28 mouse cellular contexts compared by ENCODE assay signal in genomic region chr2:136716400-136716799, GRCm38 (mm10). TPM values are rescaled to one million over a fixed set of nuclear protein-coding genes. Genes with fewer than 3 reads are reported as not detected.
DNase-seq lines count a peak whose midpoint lies in the region; ATAC-seq and TF ChIP-seq lines count a peak whose summit lies in the region.
"Had no signal": no experiment of that assay in that cellular context is flagged by ENCODE, and none has a peak within 500 bp of the region (broad histone marks: within the 10 kb centered on the region; RNA-seq: fewer than 3 reads in every experiment).

No protein-coding gene starts in this region.

- DNase-seq in hindbrain, embryonic 11.5 days (ENCODE audit: low spot score), result no peak
- DNase-seq in neural tube, embryonic 10.5 days (ENCODE audit: extremely low spot score, low spot score), result no peak
- no peak for DNase-seq in hindbrain, postnatal 0 days (ENCODE audit: low spot score)
- DNase-seq in kidney, postnatal 36 days, result no peak
- DNase-seq in lung, postnatal 36 days, result no peak
- DNase-seq: adrenal gland, adult 8-10 months; cerebellum, adult 8-10 months; gastrocnemius, postnatal 14 days; heart, adult 18-20 months; heart, postnatal 14 days; kidney, adult 11 months; layer of hippocampus, postnatal 36 days; liver, embryonic 13.5 days; lung, adult 2 months; lung, postnatal 14 days; thymus, postnatal 25 days had no signal

- no peak overlapping the region for H3K4me3 ChIP-seq in hindbrain, embryonic 12.5 days
- H3K4me3 ChIP-seq in hindbrain, embryonic 11.5 days (ENCODE audit: low read depth, low read length), result no peak overlapping the region
- no peak overlapping the region for H3K4me3 ChIP-seq in neural tube, embryonic 12.5 days
- no peak overlapping the region for H3K4me3 ChIP-seq in hindbrain, postnatal 0 days (ENCODE audit: low read length)
- no peak overlapping the region for H3K4me3 ChIP-seq in neural tube, embryonic 15.5 days (replicated peaks)
- H3K4me3 ChIP-seq: embryonic facial prominence, embryonic 10.5 days; heart, embryonic 13.5 days; liver, embryonic 13.5 days; stomach, embryonic 15.5 days had no signal

- 0 out of 2 replicates have a peak overlapping the region, but pooled peaks have one; percentile 72 for H3K4me2 ChIP-seq in hindbrain, embryonic 12.5 days (replicated peaks)
- H3K4me2 ChIP-seq in hindbrain, embryonic 11.5 days (replicated peaks; ENCODE audit: low read depth, low read length), result no peak overlapping the region
- H3K4me2 ChIP-seq in neural tube, embryonic 12.5 days (replicated peaks), result peak overlapping the region; percentile 44; the same call in 1 of the 2 replicates
- H3K4me2 ChIP-seq in hindbrain, postnatal 0 days (ENCODE audit: low read depth, low read length), result peak overlapping the region; percentile 66
- H3K4me2 ChIP-seq in neural tube, embryonic 15.5 days, result peak overlapping the region; percentile 66
- H3K4me2 ChIP-seq: heart, embryonic 13.5 days; liver, embryonic 13.5 days; stomach, embryonic 15.5 days had no signal

- no peak overlapping the region for H3K9ac ChIP-seq in hindbrain, embryonic 12.5 days
- no peak overlapping the region for H3K9ac ChIP-seq in hindbrain, embryonic 11.5 days (ENCODE audit: low read depth, low read length)
- no peak overlapping the region for H3K9ac ChIP-seq in neural tube, embryonic 12.5 days
- H3K9ac ChIP-seq in hindbrain, postnatal 0 days (replicated peaks; ENCODE audit: low read length), result no peak overlapping the region
- H3K9ac ChIP-seq in neural tube, embryonic 15.5 days (replicated peaks), result no peak overlapping the region
- H3K9ac ChIP-seq: heart, embryonic 13.5 days; liver, embryonic 13.5 days; stomach, embryonic 15.5 days had no signal

- WGBS in hindbrain, embryonic 12.5 days, result 87% methylated on average over 1 of the region's 1 CpGs
- WGBS in hindbrain, embryonic 11.5 days, result 83% methylated on average over 1 of the region's 1 CpGs
- 88% methylated on average over 1 of the region's 1 CpGs for WGBS in neural tube, embryonic 12.5 days
- WGBS in hindbrain, postnatal 0 days, result 65% methylated on average over 1 of the region's 1 CpGs
- WGBS in neural tube, embryonic 15.5 days, result 77% methylated on average over 1 of the region's 1 CpGs

- no peaks in the 10 kb centered on the region for H3K36me3 ChIP-seq in hindbrain, embryonic 12.5 days
- no peaks in the 10 kb centered on the region for H3K36me3 ChIP-seq in hindbrain, embryonic 11.5 days (ENCODE audit: control insufficient read depth, insufficient read depth, low read length)
- no peaks in the 10 kb centered on the region for H3K36me3 ChIP-seq in neural tube, embryonic 12.5 days
- no peaks in the 10 kb centered on the region for H3K36me3 ChIP-seq in hindbrain, postnatal 0 days (ENCODE audit: insufficient read depth, low read length)
- no peaks in the 10 kb centered on the region for H3K36me3 ChIP-seq in neural tube, embryonic 15.5 days
- H3K36me3 ChIP-seq: embryonic facial prominence, embryonic 10.5 days; heart, embryonic 13.5 days; liver, embryonic 13.5 days; stomach, embryonic 15.5 days had no signal

- H3K27me3 ChIP-seq in hindbrain, embryonic 12.5 days, result no peaks in the 10 kb centered on the region
- no peaks in the 10 kb centered on the region for H3K27me3 ChIP-seq in hindbrain, embryonic 11.5 days (ENCODE audit: control insufficient read depth, insufficient read depth, low read length)
- no peaks in the 10 kb centered on the region for H3K27me3 ChIP-seq in neural tube, embryonic 12.5 days (replicated peaks)
- no peaks in the 10 kb centered on the region for H3K27me3 ChIP-seq in hindbrain, postnatal 0 days (ENCODE audit: insufficient read depth, low read length)
- H3K27me3 ChIP-seq in neural tube, embryonic 15.5 days (replicated peaks), result no peaks in the 10 kb centered on the region
- H3K27me3 ChIP-seq: heart, embryonic 13.5 days had no signal

- no peaks in the 10 kb centered on the region for H3K9me3 ChIP-seq in hindbrain, embryonic 12.5 days (replicated peaks)
- no peaks in the 10 kb centered on the region for H3K9me3 ChIP-seq in hindbrain, embryonic 11.5 days (ENCODE audit: control insufficient read depth, low read length)
- no peaks in the 10 kb centered on the region for H3K9me3 ChIP-seq in neural tube, embryonic 12.5 days
- H3K9me3 ChIP-seq in hindbrain, postnatal 0 days (ENCODE audit: low read length), result no peaks in the 10 kb centered on the region
- H3K9me3 ChIP-seq in neural tube, embryonic 15.5 days (replicated peaks), result no peaks in the 10 kb centered on the region
- H3K9me3 ChIP-seq: embryonic facial prominence, embryonic 10.5 days; heart, embryonic 13.5 days; liver, embryonic 13.5 days; stomach, embryonic 15.5 days had no signal

- TF ChIP-seq CTCF in hindbrain, postnatal 0 days (IDR thresholded peaks at IDR 0.05; ENCODE audit: low read depth), result no peak

- H3K27ac ChIP-seq in hindbrain, embryonic 12.5 days, result no peak overlapping the region
- no peak overlapping the region for H3K27ac ChIP-seq in hindbrain, embryonic 11.5 days (ENCODE audit: low read depth, low read length)
- no peak overlapping the region for H3K27ac ChIP-seq in neural tube, embryonic 12.5 days
- H3K27ac ChIP-seq in hindbrain, postnatal 0 days, result no peak overlapping the region
- no peak overlapping the region for H3K27ac ChIP-seq in neural tube, embryonic 15.5 days (replicated peaks)
- H3K27ac ChIP-seq: embryonic facial prominence, embryonic 10.5 days; heart, embryonic 13.5 days; liver, embryonic 13.5 days; stomach, embryonic 15.5 days had no signal

- ATAC-seq in hindbrain, embryonic 12.5 days (ENCODE audit: low FRiP score), result no peak
- no peak for ATAC-seq in hindbrain, embryonic 11.5 days (ENCODE audit: low FRiP score)
- ATAC-seq in neural tube, embryonic 12.5 days (ENCODE audit: low FRiP score, low read depth), result no peak
- no peak for ATAC-seq in hindbrain, postnatal 0 days
- no peak for ATAC-seq in neural tube, embryonic 15.5 days (ENCODE audit: low FRiP score)
- ATAC-seq: activated CD4-positive, CD25-positive, alpha-beta regulatory T cell, adult 4 months had no signal

- H3K4me1 ChIP-seq in hindbrain, embryonic 12.5 days, result peaks cover 9% of the 10 kb centered on the region
- H3K4me1 ChIP-seq in hindbrain, embryonic 11.5 days (replicated peaks; ENCODE audit: control insufficient read depth, insufficient read depth, low read length), result 0 out of 2 replicates have a peak, but pooled peaks cover 3% of the 10 kb centered on the region
- H3K4me1 ChIP-seq in neural tube, embryonic 12.5 days, result peaks cover 11% of the 10 kb centered on the region
- no peaks in the 10 kb centered on the region for H3K4me1 ChIP-seq in hindbrain, postnatal 0 days (ENCODE audit: insufficient read depth, low read length)
- peaks cover 25% of the 10 kb centered on the region for H3K4me1 ChIP-seq in neural tube, embryonic 15.5 days

RNA-seq across cellular contexts. Expression of gene Snap25, which starts 3.1 kb away (rescaled TPM):
- 56.9 and 69.7 TPM in 2 replicates for polyA plus RNA-seq in hindbrain, embryonic 12.5 days (2016; fragmentation: Nextera tagmentation; extraction: Ambion mirVana)
- polyA plus RNA-seq in hindbrain, embryonic 11.5 days (2014; fragmentation: Nextera tagmentation; extraction: Ambion mirVana), result 56.7 and 66.8 TPM in 2 replicates
- 69.7 and 90.8 TPM in 2 replicates for polyA plus RNA-seq in neural tube, embryonic 12.5 days (2016; fragmentation: Nextera tagmentation; extraction: Ambion mirVana)
- total RNA-seq in hindbrain, postnatal 0 days (2014; rRNA removed), result 227 and 265 TPM in 2 replicates
- polyA plus RNA-seq in hindbrain, postnatal 0 days (2015; fragmentation: Nextera tagmentation; extraction: Ambion mirVana), result 312 and 341 TPM in 2 replicates
- polyA plus RNA-seq in neural tube, embryonic 15.5 days (2015; fragmentation: Nextera tagmentation; extraction: Ambion mirVana), result 321 and 342 TPM in 2 replicates
- total RNA-seq: common myeloid progenitor, adult 5-6 weeks; megakaryocyte, adult 5-6 weeks; MEL; monocyte, adult 5-6 weeks had no signal
- polyA plus RNA-seq: C2C12 had no signal
